Mouse (Mus musculus): Measurements from ENCODE around the gene Pnmal2.
A peak's percentile ranks its signal among the peaks of the same experiment; 100 is the strongest.

Gene Pnmal2

GRCm38 (mm10) chr7:16918014-16918413 is 26.5 kb upstream of the Pnmal2 start:
- peak; percentile 59 for DNase-seq

- DNase-seq, result no peak
Measured at GRCm38 (mm10) chr7:16918670-16919069, 25.8 kb upstream of the Pnmal2 start.

GRCm38 (mm10) chr7:16919395-16920149 is 24.9 kb upstream of the Pnmal2 start:
- no peak for DNase-seq

GRCm38 (mm10) chr7:16920150-16920579 is 24.3 kb upstream of the Pnmal2 start:
- no peak for DNase-seq

GRCm38 (mm10) chr7:16920818-16921791 is 23.4 kb upstream of the Pnmal2 start:
- DNase-seq, result no peak

- DNase-seq, result no peak
Measured at GRCm38 (mm10) chr7:16921881-16922335, 22.6 kb upstream of the Pnmal2 start.

- DNase-seq, result no peak
Measured at GRCm38 (mm10) chr7:16922360-16922973, 22.0 kb upstream of the Pnmal2 start.

- no peak for DNase-seq
Measured at GRCm38 (mm10) chr7:16923283-16924036, 21.0 kb upstream of the Pnmal2 start.

- DNase-seq, result peak; percentile 100
Measured at GRCm38 (mm10) chr7:16924037-16924834, 20.2 kb upstream of the Pnmal2 start, which contains the start of gene Calm3. Gene Calm3, minus strand, starts transcription at chr7:16924114.

- no peak for DNase-seq
Measured at GRCm38 (mm10) chr7:16928341-16928740, 16.1 kb upstream of the Pnmal2 start.

- DNase-seq, result peak; percentile 73
Measured at GRCm38 (mm10) chr7:16930850-16931249, 13.6 kb upstream of the Pnmal2 start.

GRCm38 (mm10) chr7:16931968-16932627 is 12.4 kb upstream of the Pnmal2 start:
- DNase-seq, result peak; percentile 91

GRCm38 (mm10) chr7:16932704-16933577 is 11.5 kb upstream of the Pnmal2 start:
- DNase-seq, result peak; percentile 81

GRCm38 (mm10) chr7:16937312-16937711 is 7.2 kb upstream of the Pnmal2 start:
- no peak for DNase-seq

GRCm38 (mm10) chr7:16938117-16938791 is 6.2 kb upstream of the Pnmal2 start:
- no peak for DNase-seq

- no peak for DNase-seq
Measured at GRCm38 (mm10) chr7:16940292-16940691, 4.2 kb upstream of the Pnmal2 start.

GRCm38 (mm10) chr7:16942861-16943260 is 1.6 kb upstream of the Pnmal2 start:
- DNase-seq, result no peak

- no peak for DNase-seq
Measured at GRCm38 (mm10) chr7:16944808-16945315, 380 bp downstream of the Pnmal2 start.

- DNase-seq, result no peak
Measured at GRCm38 (mm10) chr7:16945419-16945818, 937 bp downstream of the Pnmal2 start.

Measured in right cerebral cortex, postnatal 14 days (tissue).